Mouse (Mus musculus): Measurements from ENCODE around the gene Hsf4. TPM values are rescaled to one million over a fixed set of nuclear protein-coding genes. Genes with fewer than 3 reads are reported as not detected.

Hsf4 gene
- polyA plus RNA-seq, 1 experiment from 2014 or later = 0.36 TPM

DNA sequence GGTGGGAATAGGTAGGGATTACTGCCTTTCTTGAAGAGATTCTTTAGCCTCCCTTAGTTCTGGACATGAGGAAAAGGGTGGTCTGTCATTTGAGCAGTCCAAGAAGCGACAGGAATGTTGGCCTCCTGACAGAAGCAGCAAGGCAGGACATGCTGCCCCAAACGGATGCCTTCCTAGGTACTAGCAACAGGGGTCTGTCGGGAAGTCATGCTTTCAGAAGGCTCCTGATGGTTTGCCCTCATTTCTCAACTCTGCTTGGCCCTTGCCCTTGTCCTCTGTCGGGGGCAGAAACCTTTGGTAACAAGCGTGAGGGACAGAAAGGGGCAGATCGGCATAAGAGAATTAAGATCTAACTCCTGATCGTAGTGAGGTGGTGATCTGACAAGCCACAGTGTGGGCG, 40.5 kb downstream of the Hsf4 start:
- no peak for ATAC-seq (ENCODE audit: insufficient number of reproducible peaks, insufficient read depth, low FRiP score, low TSS enrichment)
- Histone ChIP-seq H3K36me3 (peaks cover 62% of the 10 kb centered on the region), H3K27ac (no peak overlapping the region), H3K9me3 (no peaks in the 10 kb centered on the region), H3K27me3 (no peaks in the 10 kb centered on the region), H3K4me2 (replicated peaks) (no peak overlapping the region), H3K4me1 (peaks cover 16% of the 10 kb centered on the region), H3K9ac (no peak overlapping the region), H3K4me3 (no peak overlapping the region)
- 87% methylated on average over 8 of the region's 8 CpGs for WGBS

DNA sequence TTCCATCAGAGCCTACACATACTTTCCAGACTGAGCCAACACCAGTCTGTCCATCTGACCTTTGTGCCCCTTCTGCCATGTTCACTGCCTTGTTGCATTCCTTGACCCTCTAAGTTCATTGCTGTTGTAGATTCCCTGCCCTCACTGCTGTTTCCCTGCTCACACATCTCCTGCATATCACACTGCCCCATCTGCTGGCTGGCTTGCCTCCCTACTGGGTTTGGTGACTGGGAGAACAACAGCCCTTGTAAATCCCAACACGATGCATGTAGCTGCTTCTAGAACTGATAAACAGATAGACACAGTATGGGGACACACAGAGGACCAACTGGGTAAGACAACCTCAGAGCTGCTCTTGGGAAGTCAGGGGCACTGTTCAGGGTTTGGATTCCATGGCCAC, 42.1 kb downstream of the Hsf4 start:
- Histone ChIP-seq H3K36me3 (peaks cover 72% of the 10 kb centered on the region), H3K4me2 (replicated peaks) (no peak overlapping the region), H3K4me3 (no peak overlapping the region), H3K27ac (no peak overlapping the region), H3K9ac (no peak overlapping the region), H3K4me1 (peaks cover under 1% of the 10 kb centered on the region; the same call in 1 of the 2 replicates), H3K9me3 (no peaks in the 10 kb centered on the region), H3K27me3 (no peaks in the 10 kb centered on the region)
- ATAC-seq (ENCODE audit: insufficient number of reproducible peaks, insufficient read depth, low FRiP score, low TSS enrichment) = no peak
- 85% methylated on average over 1 of the region's 1 CpGs for WGBS

GRCm38 (mm10) chr8:105312891-105313481, 43.4 kb downstream of the Hsf4 start:
- no peaks in the 10 kb centered on the region for H3K4me1 ChIP-seq
- H3K9ac ChIP-seq = no peak overlapping the region
- ATAC-seq (ENCODE audit: insufficient number of reproducible peaks, insufficient read depth, low FRiP score, low TSS enrichment) = no peak
- no peak overlapping the region for H3K27ac ChIP-seq
- WGBS = 88% methylated on average over 8 of the region's 8 CpGs
- H3K9me3 ChIP-seq = no peaks in the 10 kb centered on the region
- no peak overlapping the region for H3K4me3 ChIP-seq
- H3K36me3 ChIP-seq = peaks cover 64% of the 10 kb centered on the region
- H3K27me3 ChIP-seq = no peaks in the 10 kb centered on the region
- H3K4me2 ChIP-seq (replicated peaks) = no peak overlapping the region

- ATAC-seq (ENCODE audit: insufficient number of reproducible peaks, insufficient read depth, low FRiP score, low TSS enrichment) = no peak
- Histone ChIP-seq H3K36me3 (peaks cover 59% of the 10 kb centered on the region), H3K9ac (no peak overlapping the region), H3K9me3 (no peaks in the 10 kb centered on the region), H3K27ac (no peak overlapping the region), H3K4me3 (no peak overlapping the region), H3K27me3 (no peaks in the 10 kb centered on the region), H3K4me1 (no peaks in the 10 kb centered on the region), H3K4me2 (replicated peaks) (no peak overlapping the region)
- WGBS = 79% methylated on average over 9 of the region's 9 CpGs
Measured at GRCm38 (mm10) chr8:105313622-105314402, 44.2 kb downstream of the Hsf4 start.

DNA sequence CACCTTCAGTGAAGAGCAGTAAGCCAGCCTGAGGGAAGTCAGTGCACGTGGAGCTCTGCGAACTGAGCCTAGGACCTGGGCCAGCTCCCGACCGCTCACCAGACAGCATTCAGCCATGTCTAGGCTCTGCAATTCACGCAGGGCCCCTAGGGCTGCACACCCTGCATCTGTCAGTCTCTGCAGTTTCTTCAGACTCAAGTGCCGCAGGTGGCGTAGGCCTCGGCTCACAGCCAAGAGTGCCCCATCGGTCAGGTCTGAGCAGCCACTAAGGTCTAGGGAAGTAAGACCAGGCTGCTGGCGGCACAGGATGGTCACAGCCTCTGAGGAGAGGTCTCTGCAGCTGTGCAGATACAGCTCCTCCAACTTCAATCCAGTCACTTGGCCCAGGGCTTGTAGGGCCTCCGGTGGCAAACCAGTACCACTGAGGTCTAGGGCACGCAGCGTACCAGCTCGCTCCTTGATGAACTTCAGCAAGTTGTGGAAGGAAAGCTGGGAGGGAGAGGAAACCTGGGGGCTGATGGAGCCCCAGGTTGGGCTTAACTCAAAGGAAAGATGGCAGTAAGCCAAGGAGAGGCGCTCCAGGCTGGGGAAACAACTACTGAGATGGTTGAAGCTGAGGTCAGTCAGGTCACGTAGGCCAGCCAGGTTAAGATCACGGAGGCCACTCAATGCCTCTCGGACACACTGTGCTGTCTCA, 45.6 kb downstream of the Hsf4 start:
- Histone ChIP-seq H3K27me3 (no peaks in the 10 kb centered on the region), H3K9ac (no peak overlapping the region), H3K4me1 (no peaks in the 10 kb centered on the region), H3K27ac (no peak overlapping the region), H3K9me3 (no peaks in the 10 kb centered on the region), H3K4me2 (replicated peaks) (no peak overlapping the region), H3K36me3 (peaks cover 69% of the 10 kb centered on the region), H3K4me3 (no peak overlapping the region)
- no peak for ATAC-seq (ENCODE audit: insufficient number of reproducible peaks, insufficient read depth, low FRiP score, low TSS enrichment)
- 90% methylated on average over 18 of the region's 18 CpGs for WGBS

DNA sequence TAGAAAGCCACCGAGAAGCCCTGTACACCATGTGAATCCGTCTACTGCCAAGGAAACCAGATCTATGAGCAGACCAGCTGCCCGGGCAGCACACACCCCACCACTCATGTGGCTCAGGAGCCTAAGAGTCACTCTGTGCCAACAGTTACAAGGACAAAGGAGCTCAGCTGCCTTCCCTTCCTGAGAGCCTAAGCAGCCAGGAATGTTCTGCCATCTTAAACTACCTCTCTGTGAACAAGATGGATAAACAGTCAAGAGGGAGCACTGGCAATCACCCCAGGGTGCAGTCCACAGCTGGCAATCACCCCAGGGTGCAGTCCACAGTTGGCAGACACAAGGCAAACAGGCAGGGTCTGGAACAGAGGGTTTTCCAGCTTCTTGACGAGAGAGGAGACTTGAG, 48.3 kb downstream of the Hsf4 start:
- Histone ChIP-seq H3K36me3 (peaks cover 59% of the 10 kb centered on the region), H3K4me3 (no peak overlapping the region), H3K27me3 (no peaks in the 10 kb centered on the region), H3K27ac (no peak overlapping the region), H3K4me2 (replicated peaks) (no peak overlapping the region), H3K9ac (no peak overlapping the region), H3K9me3 (no peaks in the 10 kb centered on the region), H3K4me1 (no peaks in the 10 kb centered on the region)
- ATAC-seq (ENCODE audit: insufficient number of reproducible peaks, insufficient read depth, low FRiP score, low TSS enrichment) = no peak
- 95% methylated on average over 4 of the region's 4 CpGs for WGBS

DNA sequence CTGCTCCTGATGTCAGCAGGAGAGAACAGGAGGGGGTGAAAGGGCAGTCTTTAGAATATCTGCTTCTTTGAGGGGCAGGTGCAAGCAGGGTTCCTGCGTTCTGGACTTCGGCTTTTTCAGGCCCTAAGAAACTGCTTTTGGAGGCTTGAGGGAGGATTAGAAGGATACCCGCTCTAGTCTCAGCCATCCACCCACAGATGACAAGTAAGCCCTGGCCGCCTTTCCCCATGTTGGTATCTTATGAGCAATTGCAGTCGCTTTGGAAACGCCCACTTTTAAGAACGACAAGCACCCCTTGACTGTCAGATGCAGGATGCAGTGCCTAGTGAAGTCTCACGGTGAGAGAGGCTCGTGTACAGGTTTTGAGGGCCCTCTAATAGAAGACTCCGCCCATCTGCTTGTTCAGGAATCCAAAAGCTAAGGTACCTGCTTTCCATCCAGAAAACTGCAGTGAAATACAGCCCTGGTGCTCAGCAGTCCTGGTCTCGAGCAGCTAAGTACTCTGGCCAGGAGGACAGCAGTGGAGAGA, 49.1 kb downstream of the Hsf4 start:
- ATAC-seq (ENCODE audit: insufficient number of reproducible peaks, insufficient read depth, low FRiP score, low TSS enrichment) = no peak
- H3K9me3 ChIP-seq = no peaks in the 10 kb centered on the region
- no peak overlapping the region for H3K4me2 ChIP-seq (replicated peaks)
- no peak overlapping the region for H3K27ac ChIP-seq
- no peaks in the 10 kb centered on the region for H3K4me1 ChIP-seq
- H3K4me3 ChIP-seq = no peak overlapping the region
- 84% methylated on average over 11 of the region's 11 CpGs for WGBS
- H3K9ac ChIP-seq = no peak overlapping the region
- H3K27me3 ChIP-seq = no peaks in the 10 kb centered on the region
- H3K36me3 ChIP-seq = peaks cover 54% of the 10 kb centered on the region

- peaks cover 30% of the 10 kb centered on the region for H3K36me3 ChIP-seq
Measured at GRCm38 (mm10) chr8:105323183-105323582, 53.6 kb downstream of the Hsf4 start.

More at GRCm38 (mm10) chr8:105323183-105323582, 53.6 kb downstream of the Hsf4 start:
- H3K4me1 ChIP-seq = peaks cover 13% of the 10 kb centered on the region
- H3K27me3 ChIP-seq = no peaks in the 10 kb centered on the region
- no peak overlapping the region for H3K27ac ChIP-seq
- ATAC-seq (ENCODE audit: insufficient number of reproducible peaks, insufficient read depth, low FRiP score, low TSS enrichment) = no peak
- H3K4me2 ChIP-seq (replicated peaks) = no peak overlapping the region
- no peaks in the 10 kb centered on the region for H3K9me3 ChIP-seq
- no peak overlapping the region for H3K4me3 ChIP-seq
- 87% methylated on average over 4 of the region's 4 CpGs for WGBS
- no peak overlapping the region for H3K9ac ChIP-seq

MicroRNAs within 50 kb of the gene (microRNA counts, 519-probe panel; counts per million panel counts)
- 2,275 counts per million, percentile 68 among the panel's probes with 10 or more counts for microRNA mmu-miR-328

Small RNA genes lying within 50 kb of the gene (microRNA-seq; reads per million reads assigned to microRNA genes)
- gene Gm27320 = not detected
- gene Mir328 = 179 reads per million, percentile 60 among the genes with 10 or more reads in this experiment

Other genes with a start within 250 kb of the Hsf4 start
- not detected in 2 replicates for gene Ces3a, start 221.2 kb upstream of the Hsf4 start, polyA plus RNA-seq (2016; fragmentation: Nextera tagmentation; extraction: Ambion mirVana)
- not detected in 2 replicates for gene Ces3b, start 186.0 kb upstream of the Hsf4 start, polyA plus RNA-seq (2016; fragmentation: Nextera tagmentation; extraction: Ambion mirVana)
- gene Ces4a, start 138.0 kb upstream of the Hsf4 start, polyA plus RNA-seq (2016; fragmentation: Nextera tagmentation; extraction: Ambion mirVana) = not detected in 2 replicates
- 120 and 124 TPM in 2 replicates for gene Cbfb, start 99.1 kb upstream of the Hsf4 start, polyA plus RNA-seq (2016; fragmentation: Nextera tagmentation; extraction: Ambion mirVana)
- 26.3 and 26.7 TPM in 2 replicates for gene D230025D16Rik, start 44.7 kb upstream of the Hsf4 start, polyA plus RNA-seq (2016; fragmentation: Nextera tagmentation; extraction: Ambion mirVana)
- gene B3gnt9, start 14.6 kb upstream of the Hsf4 start, polyA plus RNA-seq (2016; fragmentation: Nextera tagmentation; extraction: Ambion mirVana) = 7.1 and 9.1 TPM in 2 replicates
- 17.4 and 18.7 TPM in 2 replicates for gene Tradd, start 5.2 kb upstream of the Hsf4 start, polyA plus RNA-seq (2016; fragmentation: Nextera tagmentation; extraction: Ambion mirVana)
- 1.2 and 1.4 TPM in 2 replicates for gene Fbxl8, start 5.2 kb upstream of the Hsf4 start, polyA plus RNA-seq (2016; fragmentation: Nextera tagmentation; extraction: Ambion mirVana)
- gene Nol3, start 6.3 kb downstream of the Hsf4 start, polyA plus RNA-seq (2016; fragmentation: Nextera tagmentation; extraction: Ambion mirVana) = 2.1 and 2.4 TPM in 2 replicates
- 24.2 and 24.5 TPM in 2 replicates for gene 4931428F04Rik, start 20.1 kb downstream of the Hsf4 start, polyA plus RNA-seq (2016; fragmentation: Nextera tagmentation; extraction: Ambion mirVana)
- 12.8 and 15.2 TPM in 2 replicates for gene Exoc3l, start 26.3 kb downstream of the Hsf4 start, polyA plus RNA-seq (2016; fragmentation: Nextera tagmentation; extraction: Ambion mirVana)
- 81.1 and 82.3 TPM in 2 replicates for gene E2f4, start 27.9 kb downstream of the Hsf4 start, polyA plus RNA-seq (2016; fragmentation: Nextera tagmentation; extraction: Ambion mirVana)
- gene Elmo3, start 35.8 kb downstream of the Hsf4 start, polyA plus RNA-seq (2016; fragmentation: Nextera tagmentation; extraction: Ambion mirVana) = 3.4 and 4.2 TPM in 2 replicates
- 1.6 and 1.8 TPM in 2 replicates for gene Lrrc29, start 56.5 kb downstream of the Hsf4 start, polyA plus RNA-seq (2016; fragmentation: Nextera tagmentation; extraction: Ambion mirVana)
- gene Tmem208, start 56.6 kb downstream of the Hsf4 start, polyA plus RNA-seq (2016; fragmentation: Nextera tagmentation; extraction: Ambion mirVana) = 103 and 106 TPM in 2 replicates
- gene Fhod1, start 78.2 kb downstream of the Hsf4 start, polyA plus RNA-seq (2016; fragmentation: Nextera tagmentation; extraction: Ambion mirVana) = 2.3 TPM in 2 replicates
- gene Slc9a5, start 79.0 kb downstream of the Hsf4 start, polyA plus RNA-seq (2016; fragmentation: Nextera tagmentation; extraction: Ambion mirVana) = 5.9 and 7.4 TPM in 2 replicates
- 0.69 and 0.74 TPM in 2 replicates for gene Plekhg4, start 103.5 kb downstream of the Hsf4 start, polyA plus RNA-seq (2016; fragmentation: Nextera tagmentation; extraction: Ambion mirVana)
- gene Kctd19, start 143.7 kb downstream of the Hsf4 start, polyA plus RNA-seq (2016; fragmentation: Nextera tagmentation; extraction: Ambion mirVana) = not detected in 2 replicates
- 0.18 and 0.31 TPM in 2 replicates for gene Lrrc36, start 143.8 kb downstream of the Hsf4 start, polyA plus RNA-seq (2016; fragmentation: Nextera tagmentation; extraction: Ambion mirVana)
- 44.6 and 51.1 TPM in 2 replicates for gene Tppp3, start 201.7 kb downstream of the Hsf4 start, polyA plus RNA-seq (2016; fragmentation: Nextera tagmentation; extraction: Ambion mirVana)
- 38.3 and 41.8 TPM in 2 replicates for gene Zdhhc1, start 227.1 kb downstream of the Hsf4 start, polyA plus RNA-seq (2016; fragmentation: Nextera tagmentation; extraction: Ambion mirVana)
- gene Hsd11b2, start 249.0 kb downstream of the Hsf4 start, polyA plus RNA-seq (2016; fragmentation: Nextera tagmentation; extraction: Ambion mirVana) = 6.1 and 6.6 TPM in 2 replicates